Mouse (Mus musculus) bone marrow, adult 2 months (tissue): ENCODE data around the gene Coro6.

Experiments used
- CTCF ChIP-seq: fragments of 200-500 bp; IDR thresholded peaks from 2 replicates; pipeline ENCODE4 v1.5.1; 2011; ENCODE audit warnings: low read length, control low read depth; ENCODE audit not compliant: control insufficient read depth, insufficient read depth
- POLR2A ChIP-seq: fragments of 200-500 bp; IDR thresholded peaks from 2 replicates; pipeline ENCODE4 v1.6.1; 2011; ENCODE audit warnings: low read depth, mild to moderate bottlenecking, control low read depth, low read length, borderline replicate concordance; ENCODE audit not compliant: control insufficient read depth

GRCm38 (mm10) chr11:77468397-77468796 is 6.2 kb downstream of the Coro6 start:
- TF ChIP-seq POLR2A: no peak
- TF ChIP-seq CTCF: no peak
